Mouse (Mus musculus) midbrain, embryonic 12.5 days (tissue): ENCODE measurements around the gene Lrrc25. TPM values are rescaled to one million over a fixed set of nuclear protein-coding genes. Genes with fewer than 3 reads are reported as not detected.
"Not testable (repeated sequence)": the region's sequence is repeated elsewhere in the genome, so short reads cannot be mapped to it uniquely, and the experiment has no call there.

Source experiments
- ATAC-seq: fragments of 200-750 bp; cut with Nextera tagmentation; 2 replicates; pipeline ENCODE4 v1.8.0; 2017; ENCODE audit warnings: low read depth, moderate TSS enrichment, moderate library complexity; ENCODE audit not compliant: low FRiP score
- H3K27ac ChIP-seq: fragments of 300-500 bp; sonication (generic); replicated peaks from 2 replicates; pipeline ENCODE4 v1.5.1; 2016; ENCODE audit warnings: mild to moderate bottlenecking
- H3K27me3 ChIP-seq: fragments of 300-500 bp; sonication (generic); 2 replicates; pipeline ENCODE4 v1.6.1; 2016; ENCODE audit warnings: mild to moderate bottlenecking
- H3K36me3 ChIP-seq: fragments of 300-500 bp; sonication (generic); 2 replicates; pipeline ENCODE4 v1.6.1; 2016
- H3K4me1 ChIP-seq: fragments of 300-500 bp; sonication (generic); 2 replicates; pipeline ENCODE4 v1.6.1; 2016
- H3K4me2 ChIP-seq: fragments of 300-500 bp; sonication (generic); replicated peaks from 2 replicates; pipeline ENCODE4 v1.6.1; 2016; ENCODE audit warnings: mild to moderate bottlenecking, moderate library complexity
- H3K4me3 ChIP-seq: fragments of 300-500 bp; sonication (generic); 2 replicates; pipeline ENCODE4 v1.5.1; 2016; ENCODE audit warnings: mild to moderate bottlenecking
- H3K9ac ChIP-seq: fragments of 300-500 bp; sonication (generic); replicated peaks from 2 replicates; pipeline ENCODE4 v1.6.1; 2016; ENCODE audit warnings: mild to moderate bottlenecking, moderate library complexity
- H3K9me3 ChIP-seq: fragments of 300-500 bp; sonication (generic); 2 replicates; pipeline ENCODE4 v1.6.1; 2016; ENCODE audit warnings: mild to moderate bottlenecking
- WGBS: fragments of 180-500 bp; shearing (Covaris S2); methylation state at CpG from one replicate; pipeline ENCODE4 v1.1.7; 2016; 5-methylcytosine and 5-hydroxymethylcytosine counted together
- polyA plus RNA-seq: library from polyadenylated mRNA; unstranded; fragments of >200 nt; fragmentation: Nextera tagmentation; extraction: Ambion mirVana; gene quantifications from 2 replicates; pipeline ENCODE4 v1.2.1, GENCODE M21; 2016

Gene Lrrc25
- polyA plus RNA-seq: 1.0 and 1.6 TPM in 2 replicates

DNA sequence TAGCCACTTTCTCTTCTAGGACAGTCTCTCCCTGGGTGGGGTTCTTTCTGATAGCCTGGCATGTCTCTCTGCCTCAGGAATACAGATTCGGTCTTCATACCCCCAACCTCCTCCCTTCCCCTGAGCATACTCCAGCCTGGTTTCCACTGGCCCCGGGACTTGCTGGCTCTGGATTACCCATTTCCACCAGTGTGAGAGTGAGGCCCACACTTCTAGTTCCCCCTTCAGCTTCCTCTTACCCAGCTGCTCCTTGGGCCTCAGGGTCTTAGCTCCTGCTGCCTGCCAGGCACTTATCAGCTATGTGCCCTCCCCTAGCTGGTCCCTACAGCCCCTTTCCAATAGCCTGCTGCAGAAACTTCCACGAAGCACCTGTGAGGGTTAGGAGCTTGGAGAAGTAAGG is at the start of gene Lrrc25:
Lrrc25 (plus strand) TSS at position 262 of the 400 bp plus-strand sequence.
- Histone ChIP-seq H3K9me3 (no peaks in the 10 kb centered on the region), H3K4me3 (no peak within 1 kb of the TSS), H3K4me2 (no peak within 1 kb of the TSS), H3K36me3 (no peaks in the 10 kb centered on the region), H3K27me3 (peaks cover 13% of the 10 kb centered on the region), H3K9ac (no peak within 1 kb of the TSS), H3K4me1 (peaks cover 19% of the 10 kb centered on the region), H3K27ac (no peak within 1 kb of the TSS)
- 84% methylated on average over 3 of the region's 3 CpGs for WGBS
- ATAC-seq: no peak

DNA sequence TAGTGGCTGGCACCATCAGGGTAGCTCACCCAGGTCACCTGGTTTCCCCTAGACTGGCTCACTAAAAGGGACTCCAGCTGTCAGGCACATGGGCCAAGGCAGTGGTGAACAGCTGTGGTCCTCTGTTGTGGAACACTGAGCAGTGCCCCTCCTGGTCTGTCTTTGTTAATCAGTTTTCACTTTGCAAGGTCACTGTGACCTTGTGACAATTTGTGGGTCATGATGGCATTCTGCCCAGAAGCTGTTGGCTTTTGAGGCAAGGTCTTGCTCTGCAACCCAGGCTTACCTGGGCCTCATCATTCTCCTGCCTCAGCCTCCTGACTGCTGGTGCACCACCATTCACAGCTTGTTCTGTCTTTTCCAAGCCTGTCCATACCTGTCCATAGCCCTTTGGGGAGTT is 45.6 kb upstream of the Lrrc25 start:
- Histone ChIP-seq H3K36me3 (peaks cover 20% of the 10 kb centered on the region), H3K9me3 (no peaks in the 10 kb centered on the region), H3K9ac (no peak overlapping the region), H3K4me1 (peaks cover 3% of the 10 kb centered on the region; the same call in 1 of the 2 replicates), H3K4me2 (no peak overlapping the region), H3K4me3 (no peak overlapping the region), H3K27me3 (no peaks in the 10 kb centered on the region), H3K27ac (no peak overlapping the region)
- no peak for ATAC-seq

DNA sequence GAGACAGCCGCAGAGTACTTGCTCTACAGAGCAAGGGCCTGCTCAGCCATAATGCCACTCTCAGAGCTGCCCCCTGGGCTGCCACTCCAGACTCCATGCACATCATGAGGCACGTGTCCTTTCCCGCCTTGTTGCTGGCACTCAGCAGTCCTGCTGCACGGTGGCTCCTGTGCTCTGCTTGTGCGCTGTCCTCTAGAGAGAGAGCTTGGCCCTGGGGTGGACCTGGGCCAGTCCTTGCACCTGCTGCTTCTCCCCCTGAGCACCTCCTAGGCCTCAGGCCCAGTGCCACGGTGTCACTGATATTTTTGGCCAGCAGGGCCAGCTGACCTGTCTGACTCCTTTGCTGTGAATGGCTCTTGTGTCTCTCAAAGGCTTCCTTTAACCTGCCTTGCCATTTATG is 45.0 kb upstream of the Lrrc25 start:
- no peaks in the 10 kb centered on the region for H3K27me3 ChIP-seq

DNA sequence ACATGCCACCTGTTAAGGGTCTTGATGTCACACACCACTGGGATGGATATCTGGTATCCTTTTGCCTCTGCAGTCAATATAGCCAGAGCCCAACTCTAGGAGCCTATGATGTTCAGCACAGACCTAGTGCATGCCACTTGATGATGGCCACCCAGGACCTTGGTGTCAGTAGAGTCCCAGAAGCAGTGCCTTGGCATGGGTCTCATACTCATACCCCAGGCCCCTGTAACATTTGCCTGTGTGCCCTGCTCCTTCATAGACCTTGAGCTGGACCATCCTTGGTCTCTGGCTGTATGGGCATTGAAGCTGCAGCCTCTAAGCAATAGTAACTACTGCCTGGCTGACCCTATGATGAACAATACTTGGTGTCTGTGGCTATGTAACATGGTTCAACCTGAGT is 41.7 kb upstream of the Lrrc25 start:
- no peaks in the 10 kb centered on the region for H3K9me3 ChIP-seq
- no peak overlapping the region for H3K9ac ChIP-seq
- no peak overlapping the region for H3K4me2 ChIP-seq
- H3K4me1 ChIP-seq: 0 out of 2 replicates have a peak, but pooled peaks cover 3% of the 10 kb centered on the region
- H3K4me3 ChIP-seq: no peak overlapping the region
- no peaks in the 10 kb centered on the region for H3K27me3 ChIP-seq
- H3K27ac ChIP-seq: no peak overlapping the region
- peaks cover 35% of the 10 kb centered on the region for H3K36me3 ChIP-seq
- ATAC-seq: no peak

More for the DNA sequence above, 45.0 kb upstream of the Lrrc25 start:
- no peak for ATAC-seq
- Histone ChIP-seq H3K4me1 (0 out of 2 replicates have a peak, but pooled peaks cover 3% of the 10 kb centered on the region), H3K27ac (no peak overlapping the region), H3K4me2 (no peak overlapping the region), H3K36me3 (peaks cover 21% of the 10 kb centered on the region), H3K9ac (no peak overlapping the region), H3K4me3 (no peak overlapping the region), H3K9me3 (no peaks in the 10 kb centered on the region)
- WGBS: 76% methylated on average over 6 of the region's 6 CpGs

DNA sequence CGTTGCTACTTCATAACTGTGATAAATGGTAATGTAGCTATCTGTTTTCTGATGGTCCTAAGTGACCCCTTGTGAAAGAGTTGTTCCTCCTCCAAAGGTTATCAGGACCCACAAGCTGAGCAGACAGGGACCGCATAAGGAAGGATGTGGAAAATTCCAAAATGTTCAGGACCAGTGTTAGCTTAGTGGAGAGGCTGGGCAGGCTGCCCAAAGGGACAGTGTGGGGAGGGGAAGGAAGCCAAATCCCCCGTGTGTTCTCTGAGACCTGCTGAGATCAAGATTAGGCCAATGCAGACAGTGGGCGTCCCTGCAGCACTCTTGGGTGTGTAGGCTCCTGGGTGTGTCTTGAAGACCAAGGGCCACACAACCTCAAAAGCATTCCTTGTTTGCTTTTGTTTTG is 41.0 kb upstream of the Lrrc25 start:
- 88% methylated on average over 4 of the region's 4 CpGs for WGBS
- Histone ChIP-seq H3K4me1 (0 out of 2 replicates have a peak, but pooled peaks cover 3% of the 10 kb centered on the region), H3K27me3 (no peaks in the 10 kb centered on the region), H3K9ac (no peak overlapping the region), H3K27ac (no peak overlapping the region), H3K9me3 (no peaks in the 10 kb centered on the region), H3K4me2 (no peak overlapping the region), H3K4me3 (no peak overlapping the region), H3K36me3 (peaks cover 37% of the 10 kb centered on the region)
- no peak for ATAC-seq

DNA sequence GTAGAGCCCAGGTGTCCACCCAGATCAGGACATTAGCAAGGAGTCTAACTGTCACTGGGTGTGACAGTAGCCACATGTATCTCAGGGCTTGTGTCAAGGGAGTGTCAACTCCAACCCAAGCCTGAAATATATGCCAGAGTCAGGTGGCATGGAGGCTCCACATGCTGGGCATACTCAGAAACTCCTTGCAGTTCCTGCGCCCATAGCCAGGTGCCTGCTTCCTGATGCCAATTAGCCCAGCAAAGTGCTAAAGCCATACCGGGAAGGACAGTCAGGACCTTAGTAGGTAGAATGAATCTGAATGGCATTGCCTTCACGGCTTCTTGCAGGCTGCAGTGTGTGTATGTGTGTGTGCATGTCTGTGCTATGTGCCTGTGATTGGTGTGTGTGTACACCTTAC is 38.7 kb upstream of the Lrrc25 start:
- Histone ChIP-seq H3K4me2 (no peak overlapping the region), H3K9ac (no peak overlapping the region), H3K27ac (no peak overlapping the region), H3K9me3 (no peaks in the 10 kb centered on the region), H3K4me3 (no peak overlapping the region), H3K27me3 (no peaks in the 10 kb centered on the region), H3K36me3 (peaks cover 60% of the 10 kb centered on the region), H3K4me1 (no peaks in the 10 kb centered on the region)
- WGBS: 96% methylated on average over 3 of the region's 3 CpGs
- no peak for ATAC-seq

DNA sequence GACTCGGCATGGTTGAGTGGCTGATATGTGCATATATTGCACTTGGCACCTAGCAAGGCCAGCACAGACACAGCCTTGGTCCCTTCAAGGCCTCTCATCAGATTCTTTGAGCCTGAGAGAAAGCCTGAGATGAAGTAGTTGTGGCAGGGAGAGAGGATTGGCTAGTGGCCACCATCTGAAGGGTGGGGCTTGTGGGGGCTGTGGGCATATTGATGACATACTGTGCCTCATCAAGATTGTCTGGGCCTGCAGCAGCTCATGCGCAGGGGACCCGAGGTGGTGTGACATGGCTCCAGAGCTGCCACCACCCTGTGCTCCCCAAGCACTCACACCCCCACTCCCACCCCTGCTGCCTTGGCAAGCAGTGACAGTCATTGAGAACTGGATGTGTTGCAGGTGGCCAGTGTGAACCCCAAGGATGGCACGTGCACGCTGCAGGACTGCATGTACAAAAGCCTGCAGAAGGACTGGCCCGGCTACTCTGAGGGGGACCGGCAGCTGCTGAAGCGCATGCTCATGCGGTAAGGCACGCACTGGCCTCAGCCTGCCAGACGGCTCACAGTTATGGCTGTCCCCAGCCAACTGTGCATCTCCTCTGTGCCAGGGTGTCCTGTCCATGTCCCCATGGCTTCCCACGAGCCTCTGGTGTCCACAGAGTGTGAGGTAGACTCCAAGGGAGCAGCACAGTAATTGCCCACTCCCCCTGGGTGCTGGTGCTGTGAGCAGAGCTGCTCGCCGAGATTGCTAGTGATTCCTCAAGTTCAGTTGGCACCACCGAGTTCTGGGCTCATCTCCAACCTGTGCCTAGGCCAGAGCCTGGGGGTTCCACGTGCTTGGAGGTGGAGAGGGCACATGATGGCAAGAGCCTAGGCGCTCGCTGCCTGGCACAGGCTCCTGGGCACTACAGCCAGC is 32.2 kb upstream of the Lrrc25 start:
- no peak for ATAC-seq
- no peaks in the 10 kb centered on the region for H3K27me3 ChIP-seq
- H3K4me3 ChIP-seq: no peak overlapping the region
- 93% methylated on average over 18 of the region's 18 CpGs for WGBS
- H3K9me3 ChIP-seq: no peaks in the 10 kb centered on the region
- no peak overlapping the region for H3K27ac ChIP-seq
- no peak overlapping the region for H3K9ac ChIP-seq
- H3K4me2 ChIP-seq: no peak overlapping the region
- peaks cover 89% of the 10 kb centered on the region for H3K36me3 ChIP-seq
- H3K4me1 ChIP-seq: no peaks in the 10 kb centered on the region

DNA sequence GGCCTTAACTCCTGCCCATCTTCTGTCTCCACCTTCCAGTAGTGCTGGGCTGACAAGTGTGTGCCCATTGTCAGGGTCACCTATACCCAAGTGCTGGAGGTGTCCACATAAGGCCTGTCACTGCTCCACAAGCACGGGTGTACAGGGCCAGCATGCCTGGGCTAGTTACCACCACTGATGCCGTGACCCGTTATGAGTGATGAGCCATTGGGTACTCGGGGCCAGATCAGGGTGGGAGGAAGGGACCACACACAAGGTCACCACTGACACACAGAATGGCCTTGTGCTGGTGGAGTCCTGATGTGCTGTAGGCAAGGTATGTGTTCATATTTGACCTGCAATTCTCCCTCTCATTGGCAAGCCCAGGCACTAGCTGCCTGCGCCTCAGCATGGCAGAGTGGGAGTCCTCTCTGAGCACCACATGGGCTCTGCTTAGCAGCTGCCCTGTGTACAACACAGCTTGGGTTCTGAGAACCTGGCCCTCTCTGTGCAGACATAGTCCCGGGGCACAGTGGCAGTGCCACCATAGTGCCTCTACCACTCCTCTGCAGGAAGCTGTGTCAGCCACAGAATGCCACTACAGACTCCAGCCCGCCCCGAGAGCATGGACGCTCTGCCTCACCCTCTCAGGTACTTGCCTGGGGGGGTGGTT is 31.2 kb upstream of the Lrrc25 start:
- peaks cover 92% of the 10 kb centered on the region for H3K36me3 ChIP-seq
- no peaks in the 10 kb centered on the region for H3K4me1 ChIP-seq
- H3K27ac ChIP-seq: no peak overlapping the region
- H3K9ac ChIP-seq: no peak overlapping the region
- no peak overlapping the region for H3K4me3 ChIP-seq
- no peaks in the 10 kb centered on the region for H3K9me3 ChIP-seq
- peak; percentile 42; the same call in 1 of the 2 replicates for ATAC-seq
- 96% methylated on average over 9 of the region's 9 CpGs for WGBS
- no peaks in the 10 kb centered on the region for H3K27me3 ChIP-seq
- H3K4me2 ChIP-seq: no peak overlapping the region

DNA sequence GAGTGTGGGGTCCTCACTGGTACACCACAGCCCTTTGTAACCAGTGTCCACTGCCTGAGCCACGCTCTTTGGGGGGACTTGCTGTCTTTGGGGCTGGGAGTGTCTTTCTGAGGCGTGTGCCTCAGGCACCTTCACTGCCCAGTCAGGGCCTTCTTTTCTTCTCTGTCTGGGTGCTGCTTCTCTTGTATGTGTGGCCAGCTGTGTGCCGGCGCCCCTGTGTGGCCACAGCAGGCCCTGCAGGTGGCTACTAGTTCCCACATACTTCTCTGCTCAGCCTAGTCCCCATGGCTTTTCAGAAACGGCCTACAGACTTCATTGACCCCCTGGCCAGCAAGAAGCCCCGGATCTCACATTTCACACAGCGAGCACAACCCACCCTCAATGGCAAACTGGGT is 30.7 kb upstream of the Lrrc25 start:
- H3K27me3 ChIP-seq: no peaks in the 10 kb centered on the region
- H3K4me2 ChIP-seq: no peak overlapping the region
- no peak overlapping the region for H3K9ac ChIP-seq
- no peak overlapping the region for H3K27ac ChIP-seq
- no peaks in the 10 kb centered on the region for H3K9me3 ChIP-seq
- ATAC-seq: peak; percentile 74
- H3K4me3 ChIP-seq: no peak overlapping the region
- WGBS: 35% methylated on average over 7 of the region's 7 CpGs
- peaks cover 93% of the 10 kb centered on the region for H3K36me3 ChIP-seq
- no peaks in the 10 kb centered on the region for H3K4me1 ChIP-seq

DNA sequence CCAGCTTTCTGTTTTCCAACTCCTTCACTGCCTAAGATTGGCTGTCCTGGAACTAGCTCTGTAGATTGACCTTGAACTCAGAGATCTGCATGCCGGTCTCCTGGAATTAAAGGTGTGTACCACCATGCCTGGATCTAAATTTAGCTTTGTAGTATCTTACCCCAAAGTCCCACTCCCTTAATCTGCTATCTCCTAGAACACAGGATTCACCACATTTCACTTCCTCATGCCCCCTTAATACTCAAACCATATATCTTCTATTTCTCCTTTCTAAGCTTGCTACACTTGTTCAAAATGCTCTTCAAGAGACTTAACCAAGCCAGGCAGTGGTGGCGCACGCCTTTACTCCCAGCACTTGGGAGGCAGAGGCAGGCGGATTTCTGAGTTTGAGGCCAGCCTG is 28.0 kb upstream of the Lrrc25 start:
- not testable (repeated sequence) for H3K4me1 ChIP-seq, H3K4me2 ChIP-seq, ATAC-seq, H3K9me3 ChIP-seq, H3K27ac ChIP-seq, H3K9ac ChIP-seq, H3K27me3 ChIP-seq, H3K4me3 ChIP-seq
- peaks cover 83% of the 10 kb centered on the region for H3K36me3 ChIP-seq
- 96% methylated on average over 4 of the region's 4 CpGs for WGBS

DNA sequence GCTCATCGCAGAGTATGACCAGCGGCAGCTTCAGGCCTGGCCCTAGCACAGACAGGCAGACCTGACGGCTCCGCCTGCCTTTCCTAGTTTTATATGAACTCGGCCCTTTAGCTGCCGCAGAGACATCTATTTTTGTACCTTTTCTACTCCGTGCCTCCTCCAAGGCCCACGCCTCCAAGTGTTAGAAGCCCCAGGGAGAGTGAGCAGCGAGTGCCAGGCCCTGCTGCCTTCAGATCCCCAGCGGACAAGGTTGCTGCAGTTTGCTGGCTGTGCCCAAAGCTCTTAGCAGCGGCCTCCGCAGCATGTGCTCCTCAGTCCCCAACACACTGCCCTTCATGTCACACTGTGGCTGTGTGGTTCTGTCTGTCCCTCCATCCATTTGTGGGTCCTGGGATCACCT is 24.4 kb upstream of the Lrrc25 start:
- H3K9ac ChIP-seq: 0 out of 2 replicates have a peak overlapping the region, but pooled peaks have one; percentile 17
- no peak for ATAC-seq
- no peak overlapping the region for H3K4me3 ChIP-seq
- 91% methylated on average over 12 of the region's 12 CpGs for WGBS
- H3K27me3 ChIP-seq: peaks cover 18% of the 10 kb centered on the region
- H3K4me1 ChIP-seq: peaks cover 25% of the 10 kb centered on the region
- H3K27ac ChIP-seq: no peak overlapping the region
- H3K36me3 ChIP-seq: peaks cover 60% of the 10 kb centered on the region
- no peaks in the 10 kb centered on the region for H3K9me3 ChIP-seq
- H3K4me2 ChIP-seq: no peak overlapping the region

DNA sequence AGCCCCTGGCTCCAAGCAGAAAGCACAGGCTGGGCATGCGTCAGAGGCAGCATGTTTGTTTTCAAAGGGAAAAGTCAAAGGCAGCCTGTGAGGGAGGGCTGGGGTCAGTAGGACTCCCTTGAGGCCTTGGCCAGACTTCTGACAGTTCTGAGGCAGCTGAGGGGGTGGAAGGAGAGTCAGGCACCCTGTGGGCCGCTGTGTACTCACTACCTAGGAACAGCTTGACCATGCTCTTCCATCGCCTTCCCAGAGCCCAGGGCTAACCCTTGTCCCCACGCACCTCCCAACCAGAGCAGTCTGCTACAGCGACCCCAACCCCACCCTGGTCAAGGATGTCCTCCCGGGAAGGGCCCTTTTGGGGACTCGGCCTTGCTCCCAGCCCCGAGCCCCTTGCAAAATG is 22.8 kb upstream of the Lrrc25 start:
- 57% methylated on average over 8 of the region's 8 CpGs for WGBS
- Histone ChIP-seq H3K27me3 (peaks cover 29% of the 10 kb centered on the region), H3K9me3 (no peaks in the 10 kb centered on the region), H3K27ac (0 out of 2 replicates have a peak overlapping the region, but pooled peaks have one; percentile 64), H3K4me2 (peak overlapping the region; percentile 98), H3K4me1 (peaks cover 39% of the 10 kb centered on the region), H3K4me3 (0 out of 2 replicates have a peak overlapping the region, but pooled peaks have one; percentile 63), H3K9ac (no peak overlapping the region), H3K36me3 (peaks cover 48% of the 10 kb centered on the region)
- ATAC-seq: no peak
